Mouse (Mus musculus) liver, embryonic 14.5 days (tissue): ENCODE results near the gene Brd3. TPM values are rescaled to one million over a fixed set of nuclear protein-coding genes. Genes with fewer than 3 reads are reported as not detected.

ENCODE experiments used
- ATAC-seq: fragments of 200-750 bp; cut with Nextera tagmentation; 2 replicates; pipeline ENCODE4 v1.8.0; 2017; ENCODE audit warnings: moderate number of reproducible peaks, mild to moderate bottlenecking, moderate library complexity; ENCODE audit not compliant: insufficient read depth
- DNase-seq, 3 experiments: peaks; one replicate each; pipeline ENCODE4 v3.0.0-alpha.2; 2012 to 2013; ENCODE audit warnings: low read depth in 3 of 3, low spot score in 3 of 3
- H3K27ac ChIP-seq: fragments of 300-500 bp; sonication (generic); 2 replicates; pipeline ENCODE4 v1.5.1; 2014; ENCODE audit warnings: moderate library complexity, mild to moderate bottlenecking, control low read depth, inconsistent platforms
- H3K27me3 ChIP-seq: fragments of 300-500 bp; sonication (generic); 2 replicates; pipeline ENCODE4 v1.6.1; 2014; ENCODE audit warnings: mild to moderate bottlenecking, low read length, moderate library complexity; ENCODE audit not compliant: control insufficient read depth, insufficient read depth
- H3K36me3 ChIP-seq: fragments of 300-500 bp; sonication (generic); replicated peaks from 2 replicates; pipeline ENCODE4 v1.6.1; 2014; ENCODE audit warnings: low read depth; ENCODE audit not compliant: control insufficient read depth, insufficient read depth
- H3K4me1 ChIP-seq, 2 experiments: fragments of 200-500 bp in 1 of 2; fragments of 300-500 bp in 1 of 2; sonication (generic) in 1 of 2; replicated peaks; 2 replicates each; pipeline ENCODE4 v1.6.1; 2012 to 2014; ENCODE audit warnings: antibody characterized with exemption in 1 of 2, inconsistent platforms in 1 of 2, low read length in 1 of 2; ENCODE audit not compliant: control insufficient read depth in 2 of 2, insufficient read depth in 2 of 2
- H3K4me2 ChIP-seq: fragments of 300-500 bp; sonication (generic); 2 replicates; pipeline ENCODE4 v1.6.1; 2014; ENCODE audit warnings: low read depth, mild to moderate bottlenecking, control low read depth, moderate library complexity
- H3K4me3 ChIP-seq, 2 experiments: fragments of 200-500 bp in 1 of 2; fragments of 300-500 bp in 1 of 2; sonication (generic) in 1 of 2; 2 replicates each; pipeline ENCODE4 v1.5.1; 2012 to 2014; ENCODE audit warnings: low read depth in 2 of 2, low read length in 2 of 2, mild to moderate bottlenecking in 2 of 2, control low read depth in 1 of 2, inconsistent platforms in 1 of 2, moderate library complexity in 1 of 2; ENCODE audit not compliant: insufficient read depth in 1 of 2
- H3K9ac ChIP-seq: fragments of 300-500 bp; sonication (generic); replicated peaks from 2 replicates; pipeline ENCODE4 v1.6.1; 2014; ENCODE audit warnings: mild to moderate bottlenecking, control low read depth, moderate library complexity
- H3K9me3 ChIP-seq: fragments of 300-500 bp; sonication (generic); 2 replicates; pipeline ENCODE4 v1.6.1; 2016; ENCODE audit warnings: low read length, mixed read lengths; ENCODE audit not compliant: control insufficient read depth
- CTCF ChIP-seq: IDR thresholded peaks from 2 replicates; pipeline ENCODE4 v1.5.1; 2016; ENCODE audit warnings: antibody characterized with exemption, low read depth, control low read depth
- EP300 ChIP-seq: IDR thresholded peaks from 2 replicates; pipeline ENCODE4 v1.6.1; 2016; ENCODE audit warnings: antibody characterized with exemption, low read depth
- WGBS: fragments of 180-500 bp; shearing (Covaris S2); extraction: QIAGEN DNeasy Blood & Tissue Kit; methylation state at CpG from one replicate; pipeline ENCODE4 v1.1.7; 2014; ENCODE audit not compliant: insufficient replicate concordance; 5-methylcytosine and 5-hydroxymethylcytosine counted together
- polyA plus RNA-seq, 2 experiments: library from polyadenylated mRNA; depleted of rRNA in 1 of 2; stranded (reverse) in 1 of 2; unstranded in 1 of 2; fragments of >200 nt; fragmentation: Nextera tagmentation in 1 of 2; extraction: Ambion mirVana in 1 of 2; gene quantifications; 2 replicates each; pipeline versions ENCODE4 v1.2.1 to v1.2.3; 2012 to 2014

The Brd3 gene
- polyA plus RNA-seq, 2 experiments, result 9.5 to 24.4 TPM

- no peak overlapping the region for H3K4me2 ChIP-seq
- no peak overlapping the region for H3K9ac ChIP-seq
- no peaks in the 10 kb centered on the region for H3K4me1 ChIP-seq
- no peak overlapping the region for H3K4me3 ChIP-seq
- no peak for TF ChIP-seq EP300
- TF ChIP-seq CTCF, result no peak
- DNase-seq, result no peak
- no peak overlapping the region for H3K27ac ChIP-seq
- 79% methylated on average over 4 of the region's 4 CpGs for WGBS
- no peaks in the 10 kb centered on the region for H3K9me3 ChIP-seq
- no peaks in the 10 kb centered on the region for H3K27me3 ChIP-seq
- no peak for ATAC-seq
- H3K36me3 ChIP-seq, result peaks cover 49% of the 10 kb centered on the region
Measured at GRCm38 (mm10) chr2:27461881-27462660, 45.4 kb downstream of the Brd3 start.

- no peak overlapping the region for H3K27ac ChIP-seq
- H3K36me3 ChIP-seq, result peaks cover 62% of the 10 kb centered on the region
- no peaks in the 10 kb centered on the region for H3K4me1 ChIP-seq
- no peaks in the 10 kb centered on the region for H3K9me3 ChIP-seq
- ATAC-seq, result no peak
- no peak overlapping the region for H3K4me2 ChIP-seq
- H3K4me3 ChIP-seq, result no peak overlapping the region
- H3K9ac ChIP-seq, result no peak overlapping the region
- no peak for TF ChIP-seq CTCF
- no peak for TF ChIP-seq EP300
- DNase-seq, result no peak
- no peaks in the 10 kb centered on the region for H3K27me3 ChIP-seq
- 71% methylated on average over 9 of the region's 9 CpGs for WGBS
Measured at GRCm38 (mm10) chr2:27460651-27461050, 46.8 kb downstream of the Brd3 start.

GRCm38 (mm10) chr2:27460163-27460562 lies 47.3 kb downstream of the Brd3 start:
- no peak for ATAC-seq
- Histone ChIP-seq H3K4me2 (no peak overlapping the region), H3K27me3 (no peaks in the 10 kb centered on the region), H3K4me1 (no peaks in the 10 kb centered on the region), H3K36me3 (peaks cover 62% of the 10 kb centered on the region), H3K9ac (no peak overlapping the region), H3K27ac (no peak overlapping the region), H3K9me3 (no peaks in the 10 kb centered on the region), H3K4me3 (no peak overlapping the region)
- 79% methylated on average over 5 of the region's 5 CpGs for WGBS
- TF ChIP-seq CTCF (no peak), EP300 (no peak)
- no peak for DNase-seq

- TF ChIP-seq EP300 (no peak), CTCF (no peak)
- no peak overlapping the region for H3K4me3 ChIP-seq
- ATAC-seq (no peak), DNase-seq (no peak)
- H3K36me3 ChIP-seq, result peaks cover 64% of the 10 kb centered on the region
- WGBS, result 76% methylated on average over 7 of the region's 7 CpGs
- no peaks in the 10 kb centered on the region for H3K27me3 ChIP-seq
- no peak overlapping the region for H3K27ac ChIP-seq
- H3K9ac ChIP-seq, result no peak overlapping the region
- no peak overlapping the region for H3K4me2 ChIP-seq
- H3K4me1 ChIP-seq, result no peaks in the 10 kb centered on the region
- no peaks in the 10 kb centered on the region for H3K9me3 ChIP-seq
Measured at GRCm38 (mm10) chr2:27459735-27460134, 47.7 kb downstream of the Brd3 start.

GRCm38 (mm10) chr2:27450226-27450625 lies 57.2 kb downstream of the Brd3 start:
- TF ChIP-seq EP300, result no peak
- TF ChIP-seq CTCF, result no peak
- H3K4me3 ChIP-seq, result no peak overlapping the region

More at GRCm38 (mm10) chr2:27450226-27450625, 57.2 kb downstream of the Brd3 start:
- H3K9ac ChIP-seq, result no peak overlapping the region
- no peak for ATAC-seq
- H3K4me2 ChIP-seq, result no peak overlapping the region
- H3K27me3 ChIP-seq, result no peaks in the 10 kb centered on the region
- H3K9me3 ChIP-seq, result no peaks in the 10 kb centered on the region
- WGBS, result 83% methylated on average over 14 of the region's 14 CpGs
- no peaks in the 10 kb centered on the region for H3K4me1 ChIP-seq
- no peak for DNase-seq
- no peak overlapping the region for H3K27ac ChIP-seq
- H3K36me3 ChIP-seq, result peaks cover 46% of the 10 kb centered on the region
